Mouse (Mus musculus): ENCODE measurements around the gene Emb. TPM values are rescaled to one million over a fixed set of nuclear protein-coding genes. Genes with fewer than 3 reads are reported as not detected.

Emb gene
- polyA plus RNA-seq, 1 experiment, result not detected

DNA sequence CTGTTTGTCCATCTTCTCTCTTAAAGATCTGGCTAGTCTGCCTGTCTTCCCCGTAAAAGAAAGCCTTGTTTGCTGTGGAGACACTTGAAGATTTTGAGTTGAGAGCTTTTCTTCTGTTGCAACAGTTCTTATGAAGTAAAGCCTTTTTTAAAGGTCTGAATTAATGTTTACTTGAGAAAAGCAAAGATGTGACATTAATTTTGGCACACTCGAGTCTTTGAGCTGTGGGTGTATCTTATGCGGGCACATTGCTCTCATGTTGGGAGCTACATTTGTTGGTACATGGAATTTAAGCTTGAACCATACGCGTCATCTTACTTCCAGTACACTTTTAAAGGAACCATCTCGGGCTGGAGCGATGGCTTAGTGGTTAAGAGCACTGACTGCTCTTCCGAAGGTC lies 25.5 kb downstream of the Emb start:
- WGBS, result 93% methylated on average over 8 of the region's 8 CpGs
- H3K4me1 ChIP-seq (ENCODE audit: control insufficient read depth, insufficient read depth, low read length), result no peaks in the 10 kb centered on the region
- TF ChIP-seq CTCF (IDR thresholded peaks at IDR 0.05; ENCODE audit: insufficient read depth, low read depth, low read length) (no peak), POLR2A (IDR thresholded peaks at IDR 0.05; ENCODE audit: insufficient read depth, low read depth, low read length) (no peak)
- H3K4me3 ChIP-seq (ENCODE audit: insufficient read depth, low read depth, low read length), result no peak overlapping the region
- H3K27ac ChIP-seq (ENCODE audit: insufficient read depth, low read depth, low read length), result no peak overlapping the region

DNA sequence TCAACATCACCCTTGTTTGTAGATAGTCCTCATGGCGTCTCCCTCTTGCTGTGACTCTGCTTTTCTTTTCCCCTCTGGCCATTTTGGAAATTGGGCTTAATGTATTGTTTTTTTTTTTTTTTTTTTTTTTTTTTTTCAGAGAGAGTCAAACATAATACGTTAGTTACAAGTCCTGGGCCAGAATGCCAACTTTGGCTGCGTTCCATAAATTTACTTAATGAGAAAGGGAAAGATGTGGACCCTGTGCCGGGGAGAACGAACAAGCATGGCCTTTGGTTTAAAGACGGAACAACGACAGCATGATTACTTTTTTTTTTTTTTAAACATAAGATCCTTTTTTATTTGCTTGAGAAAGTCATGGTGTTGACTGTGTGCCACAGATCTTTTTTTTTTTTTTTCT lies 26.1 kb downstream of the Emb start:
- no peaks in the 10 kb centered on the region for H3K4me1 ChIP-seq (ENCODE audit: control insufficient read depth, insufficient read depth, low read length)
- no peak overlapping the region for H3K27ac ChIP-seq (ENCODE audit: insufficient read depth, low read depth, low read length)
- TF ChIP-seq POLR2A (IDR thresholded peaks at IDR 0.05; ENCODE audit: insufficient read depth, low read depth, low read length), result no peak
- no peak for TF ChIP-seq CTCF (IDR thresholded peaks at IDR 0.05; ENCODE audit: insufficient read depth, low read depth, low read length)
- H3K4me3 ChIP-seq (ENCODE audit: insufficient read depth, low read depth, low read length), result no peak overlapping the region
- 49% methylated on average over 7 of the region's 7 CpGs for WGBS

DNA sequence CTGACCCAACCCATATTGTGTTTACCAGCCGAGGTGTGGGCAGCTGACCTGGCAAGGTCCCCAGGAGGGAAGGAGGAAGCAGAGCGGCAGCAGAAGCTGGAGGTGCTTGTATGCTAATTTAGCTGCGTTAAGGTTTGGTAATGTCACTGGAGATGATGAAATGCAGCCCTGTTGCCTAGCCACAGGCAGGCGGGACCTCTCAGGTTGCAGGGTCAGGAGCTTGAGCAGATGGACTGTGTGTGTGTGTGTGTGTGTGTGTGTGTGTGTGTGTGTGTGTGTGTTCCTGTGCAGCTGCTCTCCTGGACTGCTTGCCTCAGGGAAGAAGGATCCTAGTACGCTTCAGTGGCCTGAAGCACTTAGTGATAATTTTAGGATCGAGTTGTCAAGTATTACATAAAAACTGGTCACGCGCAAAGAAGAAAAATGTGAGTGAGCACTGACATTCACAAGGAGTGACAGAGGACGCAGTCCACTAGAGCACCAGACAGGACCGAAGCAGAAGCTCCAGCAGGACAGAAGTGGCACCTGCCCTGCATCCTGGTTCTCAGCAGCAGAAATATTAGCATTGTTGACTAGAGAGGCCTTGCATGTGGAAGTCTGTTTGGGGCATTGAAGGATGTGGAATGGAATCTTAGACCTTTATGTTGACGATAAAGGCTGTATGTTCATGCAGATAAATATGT lies 27.3 kb downstream of the Emb start:
- H3K4me1 ChIP-seq (ENCODE audit: control insufficient read depth, insufficient read depth, low read length), result no peaks in the 10 kb centered on the region

DNA sequence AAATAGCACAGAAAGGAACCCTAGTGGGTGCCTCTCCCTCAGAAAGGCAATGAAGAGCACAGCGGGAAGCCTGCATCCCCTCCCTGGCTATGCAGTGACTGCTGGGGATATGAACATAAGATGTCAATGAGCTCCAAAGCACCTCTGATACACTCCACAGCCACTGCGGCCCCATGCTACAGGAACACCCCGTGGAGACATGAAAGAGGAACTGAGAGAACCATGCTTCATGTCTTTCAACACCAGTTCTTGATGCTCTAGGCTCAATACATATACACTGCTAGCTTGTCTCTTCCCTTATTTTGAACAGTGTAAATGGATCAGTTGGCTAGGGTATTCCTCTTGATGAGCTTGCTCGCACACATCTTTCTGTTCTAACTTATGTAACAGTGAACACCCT lies 28.8 kb downstream of the Emb start:
- WGBS, result 88% methylated on average over 4 of the region's 4 CpGs
- Histone ChIP-seq H3K4me1 (ENCODE audit: control insufficient read depth, insufficient read depth, low read length) (no peaks in the 10 kb centered on the region), H3K4me3 (ENCODE audit: insufficient read depth, low read depth, low read length) (no peak overlapping the region), H3K27ac (ENCODE audit: insufficient read depth, low read depth, low read length) (no peak overlapping the region)
- TF ChIP-seq CTCF (IDR thresholded peaks at IDR 0.05; ENCODE audit: insufficient read depth, low read depth, low read length) (no peak), POLR2A (IDR thresholded peaks at IDR 0.05; ENCODE audit: insufficient read depth, low read depth, low read length) (no peak)

More for the DNA sequence above, 27.3 kb downstream of the Emb start:
- no peak for TF ChIP-seq CTCF (IDR thresholded peaks at IDR 0.05; ENCODE audit: insufficient read depth, low read depth, low read length)
- 66% methylated on average over 11 of the region's 11 CpGs for WGBS
- H3K27ac ChIP-seq (ENCODE audit: insufficient read depth, low read depth, low read length), result no peak overlapping the region
- no peak overlapping the region for H3K4me3 ChIP-seq (ENCODE audit: insufficient read depth, low read depth, low read length)

DNA sequence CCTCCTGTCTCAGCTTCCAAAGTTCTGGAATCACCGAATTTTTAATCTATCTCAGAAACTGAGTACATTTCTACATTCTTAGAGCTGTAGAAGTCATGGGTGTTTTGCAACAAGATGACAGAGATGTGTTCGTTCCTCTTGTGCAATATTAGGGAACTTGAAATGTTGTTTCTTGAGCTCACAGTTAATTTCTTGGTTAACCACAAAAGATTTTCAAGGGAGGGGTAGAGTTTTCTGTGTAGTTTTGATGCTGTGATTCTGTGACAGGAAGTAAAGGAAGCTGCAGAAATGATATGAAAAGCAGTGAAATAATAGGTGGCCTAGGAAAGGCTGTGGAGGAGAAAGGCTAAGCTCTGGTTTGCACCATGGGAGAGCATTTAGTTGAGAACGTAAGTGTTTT lies 33.7 kb downstream of the Emb start:
- H3K27ac ChIP-seq (ENCODE audit: insufficient read depth, low read depth, low read length), result no peak overlapping the region
- TF ChIP-seq POLR2A (IDR thresholded peaks at IDR 0.05; ENCODE audit: insufficient read depth, low read depth, low read length), result no peak
- no peak for TF ChIP-seq CTCF (IDR thresholded peaks at IDR 0.05; ENCODE audit: insufficient read depth, low read depth, low read length)
- no peak overlapping the region for H3K4me3 ChIP-seq (ENCODE audit: insufficient read depth, low read depth, low read length)
- WGBS, result 89% methylated on average over 3 of the region's 3 CpGs
- no peaks in the 10 kb centered on the region for H3K4me1 ChIP-seq (ENCODE audit: control insufficient read depth, insufficient read depth, low read length)

DNA sequence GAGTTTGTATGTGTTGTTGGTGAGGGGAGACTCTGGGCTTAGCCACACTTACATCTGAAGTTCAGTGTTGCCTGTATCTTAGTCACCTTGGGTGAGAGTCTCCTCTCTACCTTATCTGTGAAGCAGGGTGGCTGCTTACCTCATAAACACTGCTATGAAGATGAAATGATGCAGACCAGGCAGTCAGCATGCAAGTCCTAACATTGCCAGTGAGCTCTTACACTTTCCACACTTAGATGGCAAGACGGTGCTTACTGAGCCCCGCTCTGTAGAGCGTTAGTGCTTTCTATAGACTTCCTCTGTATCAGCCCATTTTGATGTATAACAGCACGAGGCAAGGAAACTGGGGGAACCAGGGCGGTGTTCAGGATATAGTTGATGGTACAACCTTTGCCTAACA lies 34.3 kb downstream of the Emb start:
- WGBS, result 89% methylated on average over 5 of the region's 5 CpGs
- H3K4me3 ChIP-seq (ENCODE audit: insufficient read depth, low read depth, low read length), result no peak overlapping the region
- H3K4me1 ChIP-seq (ENCODE audit: control insufficient read depth, insufficient read depth, low read length), result no peaks in the 10 kb centered on the region
- TF ChIP-seq CTCF (IDR thresholded peaks at IDR 0.05; ENCODE audit: insufficient read depth, low read depth, low read length) (no peak), POLR2A (IDR thresholded peaks at IDR 0.05; ENCODE audit: insufficient read depth, low read depth, low read length) (no peak)
- no peak overlapping the region for H3K27ac ChIP-seq (ENCODE audit: insufficient read depth, low read depth, low read length)

DNA sequence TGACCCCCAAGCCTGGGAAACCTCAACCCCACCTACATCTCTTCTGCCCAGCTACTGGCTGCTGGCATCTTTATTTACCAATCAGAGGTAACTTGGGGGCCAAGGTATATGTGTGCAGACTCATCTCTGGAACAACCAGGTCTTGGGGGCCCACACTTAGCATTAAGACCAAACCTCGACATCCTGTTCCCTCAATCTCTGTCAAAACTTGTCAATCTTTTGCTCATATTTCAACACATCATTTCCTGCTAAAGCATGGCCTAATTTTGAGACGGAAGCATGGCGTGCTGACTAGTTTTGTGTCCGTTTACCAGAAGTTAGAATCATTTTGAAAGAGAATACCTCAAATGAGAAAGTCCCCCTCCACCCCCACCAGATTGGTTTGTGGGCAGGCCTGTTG lies 52.4 kb downstream of the Emb start:
- H3K27ac ChIP-seq (ENCODE audit: insufficient read depth, low read depth, low read length), result no peak overlapping the region
- no peaks in the 10 kb centered on the region for H3K4me1 ChIP-seq (ENCODE audit: control insufficient read depth, insufficient read depth, low read length)
- WGBS, result 95% methylated on average over 4 of the region's 4 CpGs
- H3K4me3 ChIP-seq (ENCODE audit: insufficient read depth, low read depth, low read length), result no peak overlapping the region
- TF ChIP-seq CTCF (IDR thresholded peaks at IDR 0.05; ENCODE audit: insufficient read depth, low read depth, low read length), result no peak
- no peak for TF ChIP-seq POLR2A (IDR thresholded peaks at IDR 0.05; ENCODE audit: insufficient read depth, low read depth, low read length)

DNA sequence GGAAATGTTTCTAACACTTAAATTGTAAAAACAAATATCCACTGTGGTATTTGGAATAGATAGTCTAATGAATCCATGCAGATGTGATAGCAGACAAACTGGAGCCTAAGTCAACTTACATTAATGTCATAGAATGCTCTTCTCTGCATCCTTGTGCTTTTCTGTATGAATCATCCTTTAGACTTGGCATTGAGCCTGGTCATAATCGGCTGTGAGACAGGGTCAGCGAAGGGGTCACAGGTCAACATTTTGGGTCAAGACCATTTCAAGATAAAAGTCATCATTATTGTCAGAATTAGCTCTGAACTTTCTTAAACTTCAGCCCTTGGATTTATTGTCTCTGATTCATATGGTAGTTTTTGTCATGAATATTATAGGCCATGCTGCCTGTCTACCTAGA lies 57.8 kb downstream of the Emb start:
- 90% methylated on average over 2 of the region's 2 CpGs for WGBS
- Histone ChIP-seq H3K4me1 (ENCODE audit: control insufficient read depth, insufficient read depth, low read length) (no peaks in the 10 kb centered on the region), H3K27ac (ENCODE audit: insufficient read depth, low read depth, low read length) (no peak overlapping the region), H3K4me3 (ENCODE audit: insufficient read depth, low read depth, low read length) (no peak overlapping the region)
- TF ChIP-seq CTCF (IDR thresholded peaks at IDR 0.05; ENCODE audit: insufficient read depth, low read depth, low read length) (no peak), POLR2A (IDR thresholded peaks at IDR 0.05; ENCODE audit: insufficient read depth, low read depth, low read length) (no peak)

DNA sequence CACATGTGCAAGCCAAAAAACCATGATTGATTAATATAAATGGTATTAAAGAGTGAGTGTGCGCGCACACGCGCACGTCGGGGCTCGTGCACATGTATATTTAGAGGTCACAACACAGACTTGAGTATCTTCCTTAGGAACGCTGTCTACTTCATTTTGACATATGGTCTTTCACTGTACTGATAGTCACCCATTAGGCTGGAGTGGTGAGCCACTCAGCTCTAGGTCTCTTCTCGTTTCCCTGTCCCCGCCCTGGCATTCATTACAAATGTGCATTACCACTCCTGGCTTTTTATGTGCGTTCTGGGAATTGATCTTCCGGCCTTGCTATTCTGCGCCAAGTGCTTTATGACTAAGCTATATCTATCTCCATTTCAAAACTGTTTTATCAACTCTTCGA lies 59.6 kb downstream of the Emb start:
- Histone ChIP-seq H3K4me1 (ENCODE audit: control insufficient read depth, insufficient read depth, low read length) (no peaks in the 10 kb centered on the region), H3K27ac (ENCODE audit: insufficient read depth, low read depth, low read length) (no peak overlapping the region), H3K4me3 (ENCODE audit: insufficient read depth, low read depth, low read length) (no peak overlapping the region)
- 95% methylated on average over 14 of the region's 14 CpGs for WGBS
- TF ChIP-seq POLR2A (IDR thresholded peaks at IDR 0.05; ENCODE audit: insufficient read depth, low read depth, low read length) (no peak), CTCF (IDR thresholded peaks at IDR 0.05; ENCODE audit: insufficient read depth, low read depth, low read length) (no peak)

DNA sequence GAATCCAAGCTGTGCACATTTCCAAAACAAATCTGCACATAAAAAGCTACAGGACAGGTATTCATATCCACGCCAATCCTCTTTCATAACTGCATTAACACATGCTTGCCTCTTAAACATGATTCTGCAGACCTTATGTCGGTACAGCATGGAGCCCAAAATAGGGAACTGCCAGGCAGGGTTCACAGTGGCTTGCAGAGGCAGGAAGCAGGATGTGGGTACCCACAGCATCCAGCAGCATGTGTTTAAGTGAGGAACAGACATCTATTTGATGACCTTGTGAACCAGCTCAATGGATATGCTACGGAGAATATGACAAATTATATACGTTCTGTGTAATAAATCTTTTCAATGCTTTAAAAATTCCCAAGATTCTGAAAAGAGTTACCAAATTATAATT lies 75.7 kb downstream of the Emb start:
- no peaks in the 10 kb centered on the region for H3K4me1 ChIP-seq (ENCODE audit: control insufficient read depth, insufficient read depth, low read length)
- TF ChIP-seq POLR2A (IDR thresholded peaks at IDR 0.05; ENCODE audit: insufficient read depth, low read depth, low read length), result no peak
- no peak for TF ChIP-seq CTCF (IDR thresholded peaks at IDR 0.05; ENCODE audit: insufficient read depth, low read depth, low read length)
- H3K27ac ChIP-seq (ENCODE audit: insufficient read depth, low read depth, low read length), result no peak overlapping the region
- no peak overlapping the region for H3K4me3 ChIP-seq (ENCODE audit: insufficient read depth, low read depth, low read length)
- WGBS, result 89% methylated on average over 4 of the region's 4 CpGs

All from olfactory bulb, adult 2 months (tissue).